Mouse (Mus musculus) cerebellum, postnatal 25 days (tissue): ENCODE measurements around the gene Kif26a.

ENCODE experiments used
- DNase-seq, 2 experiments: peaks; one replicate each; pipeline ENCODE4 v3.0.0; 2021; ENCODE audit warnings: mixed read lengths in 2 of 2

Gene Kif26a

GRCm38 (mm10) chr12:112130957-112131356, 15.1 kb upstream of the Kif26a start:
- no peak for DNase-seq

- peak; percentile 48 to 69 for DNase-seq
Measured at GRCm38 (mm10) chr12:112140231-112140630, 5.8 kb upstream of the Kif26a start.

DNA sequence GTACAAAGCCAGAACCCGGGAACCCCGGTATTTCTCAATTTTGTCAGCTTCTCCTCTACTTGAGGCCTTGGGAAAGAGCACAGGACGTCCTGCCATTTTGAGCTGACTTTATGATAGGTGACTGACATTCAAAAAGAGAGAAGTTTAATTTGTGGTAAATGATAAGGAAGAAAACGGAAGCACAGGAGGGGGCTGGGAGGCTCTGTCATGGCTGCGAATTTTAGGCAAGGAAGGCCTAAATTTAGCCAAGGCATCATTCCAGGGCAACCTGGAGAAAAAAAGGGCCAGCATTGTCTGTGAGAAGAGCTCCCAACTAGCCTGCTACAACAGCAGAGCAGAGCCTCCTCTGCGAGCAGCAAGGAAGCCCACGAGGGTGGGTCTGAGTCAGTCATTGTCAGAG, 5.3 kb upstream of the Kif26a start:
- DNase-seq = no peak

- no peak for DNase-seq
Measured at GRCm38 (mm10) chr12:112141300-112141699, 4.7 kb upstream of the Kif26a start.

- DNase-seq = peak in 1 of 2 experiments; percentile 28
Measured at GRCm38 (mm10) chr12:112143116-112143832, 2.7 kb upstream of the Kif26a start.

- DNase-seq = no peak
Measured at GRCm38 (mm10) chr12:112143833-112144201, 2.2 kb upstream of the Kif26a start.

GRCm38 (mm10) chr12:112144377-112145115, 1.5 kb upstream of the Kif26a start:
- no peak for DNase-seq

GRCm38 (mm10) chr12:112145211-112145874, 665 bp upstream of the Kif26a start:
- peak; percentile 86 to 89 for DNase-seq

GRCm38 (mm10) chr12:112147365-112147764, 1.4 kb downstream of the Kif26a start:
- DNase-seq = no peak

DNA sequence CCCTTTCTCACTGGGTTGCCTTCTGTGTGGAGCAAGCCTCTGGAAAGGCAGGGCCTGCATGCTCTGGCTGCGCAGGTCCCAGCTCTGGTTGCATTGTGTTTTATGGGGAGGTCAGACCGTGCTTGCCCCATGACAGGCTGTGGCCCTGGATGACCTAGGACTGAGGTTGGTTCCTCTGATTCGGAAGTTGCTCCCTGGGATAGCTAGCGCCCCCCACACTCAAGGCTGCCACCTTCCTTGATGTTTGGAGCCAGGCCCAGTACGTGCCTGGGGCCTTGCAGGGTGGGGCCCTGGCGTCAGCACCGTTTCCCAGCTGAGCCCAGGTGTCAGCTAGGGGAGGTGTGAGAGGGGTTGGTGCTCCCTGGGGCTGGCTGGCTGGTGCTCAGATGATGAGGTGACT, 4.0 kb downstream of the Kif26a start:
- no peak for DNase-seq

DNA sequence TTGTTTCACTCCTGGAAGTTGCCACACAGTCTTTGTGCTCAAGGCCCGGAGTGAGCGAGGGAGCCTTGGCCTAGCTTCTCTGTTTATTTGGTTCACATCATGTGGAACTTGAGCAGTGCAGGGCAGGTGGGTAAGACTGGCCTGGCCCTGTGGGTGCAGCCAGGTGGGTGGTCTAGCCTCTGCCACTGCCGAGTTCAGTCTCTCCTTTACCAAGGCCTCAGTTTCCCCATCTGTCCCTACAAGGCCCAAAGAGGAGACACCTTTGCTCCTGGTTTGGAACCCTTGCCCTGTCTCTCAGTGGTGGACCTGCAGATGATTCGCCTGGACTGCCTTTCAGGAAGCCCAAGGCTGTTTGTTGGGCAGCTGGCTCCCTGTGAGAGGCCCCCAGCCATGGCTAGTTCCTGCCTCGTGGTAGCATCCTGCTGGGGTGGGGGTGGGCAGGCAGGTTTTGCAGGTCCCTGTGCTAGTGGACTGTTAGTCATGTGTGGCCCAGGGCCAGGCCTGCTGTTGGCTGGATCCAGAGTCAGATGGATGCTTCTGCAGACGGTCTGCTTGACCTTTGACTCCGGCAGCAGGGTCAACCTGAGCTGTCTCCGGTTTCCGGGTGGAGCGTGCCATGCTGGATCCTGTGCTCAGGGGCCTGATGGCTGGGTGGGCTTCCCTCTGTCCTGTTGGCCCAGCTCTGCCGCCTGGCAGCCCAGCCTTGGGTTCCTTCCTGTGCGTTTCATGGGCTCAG, 5.4 kb downstream of the Kif26a start:
- DNase-seq = no peak

DNA sequence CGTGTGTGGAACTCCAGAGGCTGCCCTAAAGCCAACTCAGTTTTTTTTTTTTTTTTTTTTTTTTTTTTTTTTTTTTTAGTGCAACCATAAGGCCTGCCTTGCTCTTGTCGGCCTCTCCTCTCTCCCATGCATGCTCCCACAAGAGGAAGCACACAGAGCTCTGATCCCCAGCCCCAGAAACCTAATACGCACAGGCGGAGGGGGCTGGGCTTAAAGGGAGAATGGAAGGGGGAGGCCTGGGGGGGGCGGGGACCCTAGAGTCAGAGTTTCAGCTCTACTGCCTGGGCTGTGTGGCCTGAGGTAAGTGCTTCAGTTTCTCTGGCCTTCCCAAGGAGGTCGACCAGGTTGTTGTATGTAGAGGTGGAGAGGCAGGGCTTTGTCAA, 6.0 kb downstream of the Kif26a start:
- DNase-seq = no peak

- DNase-seq = no peak
Measured at GRCm38 (mm10) chr12:112153597-112153996, 7.6 kb downstream of the Kif26a start.

GRCm38 (mm10) chr12:112154476-112154875, 8.5 kb downstream of the Kif26a start:
- no peak for DNase-seq

DNA sequence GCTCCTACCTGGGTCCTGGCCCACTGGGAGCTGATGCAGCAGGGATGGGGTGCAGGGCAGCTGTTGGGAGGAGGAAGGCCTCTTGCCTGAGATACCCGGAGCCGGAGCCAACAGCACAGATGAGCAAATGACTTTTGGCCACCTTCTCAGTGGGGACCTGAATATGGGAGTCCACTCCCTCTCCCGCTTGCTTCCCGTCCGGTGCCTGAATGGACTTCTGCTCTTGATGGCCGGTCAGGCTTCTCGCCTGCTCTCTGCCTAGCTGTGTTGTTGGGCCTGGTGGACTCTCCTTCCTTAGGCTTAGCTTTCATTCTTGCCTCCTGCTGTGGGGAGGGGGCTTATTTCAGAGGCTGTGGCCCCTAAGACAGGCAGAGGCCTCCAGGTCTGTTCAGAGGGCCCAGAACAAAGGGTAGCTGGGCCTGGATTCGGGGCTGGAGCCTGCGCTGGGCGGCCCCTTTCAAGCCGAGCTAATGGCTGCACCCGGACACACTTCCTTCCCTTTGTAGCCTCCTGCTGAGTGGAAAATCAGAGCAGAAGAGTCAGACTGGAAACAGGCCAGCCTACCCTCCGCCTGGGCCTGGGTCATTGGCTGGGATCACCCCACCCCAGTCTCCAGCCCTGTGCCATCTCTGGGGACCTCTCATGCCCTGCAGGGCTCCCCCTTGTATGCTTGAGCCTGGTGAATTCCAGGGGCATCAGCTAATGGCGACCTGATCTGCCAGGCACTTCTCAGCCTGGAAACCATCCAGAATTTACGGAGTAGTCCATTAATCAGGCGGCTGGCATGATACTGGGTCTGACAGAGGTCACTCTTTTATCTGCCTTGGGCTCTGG, 9.4 kb downstream of the Kif26a start:
- no peak for DNase-seq

DNA sequence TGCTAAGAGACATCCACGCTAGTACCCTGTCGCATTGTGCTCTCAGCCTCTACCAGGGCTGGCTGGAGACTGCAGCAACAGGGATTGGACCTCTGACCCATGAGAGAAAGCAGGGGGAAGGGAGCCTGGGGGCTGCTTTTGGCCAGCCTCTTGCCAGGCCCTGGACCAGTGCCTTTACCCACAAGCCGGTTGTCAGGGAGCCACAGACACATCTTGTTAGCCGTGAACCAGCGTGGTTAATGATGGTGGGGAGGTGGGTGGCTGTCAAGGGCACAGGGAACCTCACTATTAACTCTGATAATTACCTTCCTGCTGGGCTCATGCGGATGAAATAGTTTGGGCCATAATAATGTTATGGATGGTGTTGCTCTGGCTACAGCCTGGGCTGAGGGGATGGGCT, 10.8 kb downstream of the Kif26a start:
- no peak for DNase-seq

GRCm38 (mm10) chr12:112158246-112158645, 12.2 kb downstream of the Kif26a start:
- DNase-seq = no peak

DNA sequence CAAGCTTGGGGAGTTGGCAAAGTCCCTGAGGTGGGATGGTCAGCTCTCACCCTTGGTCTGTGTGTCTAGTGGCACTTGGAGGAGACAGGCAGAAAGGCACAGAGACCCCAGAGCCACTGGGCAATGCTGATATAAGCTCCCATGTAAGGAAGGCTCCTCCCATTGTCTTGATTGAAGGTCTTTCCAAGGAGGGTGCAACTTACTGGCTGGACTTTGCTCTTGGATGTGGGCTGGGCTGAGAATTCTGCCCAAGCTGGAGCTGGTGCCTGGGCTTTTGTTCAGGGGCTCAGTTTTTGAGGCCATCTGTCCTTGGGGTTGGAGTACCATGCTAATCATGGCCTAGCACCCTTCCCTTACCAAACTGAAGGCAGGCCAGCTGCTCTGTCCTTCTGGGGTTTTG, 12.8 kb downstream of the Kif26a start:
- no peak for DNase-seq

GRCm38 (mm10) chr12:112163981-112164839, 18.2 kb downstream of the Kif26a start:
- DNase-seq = no peak

DNA sequence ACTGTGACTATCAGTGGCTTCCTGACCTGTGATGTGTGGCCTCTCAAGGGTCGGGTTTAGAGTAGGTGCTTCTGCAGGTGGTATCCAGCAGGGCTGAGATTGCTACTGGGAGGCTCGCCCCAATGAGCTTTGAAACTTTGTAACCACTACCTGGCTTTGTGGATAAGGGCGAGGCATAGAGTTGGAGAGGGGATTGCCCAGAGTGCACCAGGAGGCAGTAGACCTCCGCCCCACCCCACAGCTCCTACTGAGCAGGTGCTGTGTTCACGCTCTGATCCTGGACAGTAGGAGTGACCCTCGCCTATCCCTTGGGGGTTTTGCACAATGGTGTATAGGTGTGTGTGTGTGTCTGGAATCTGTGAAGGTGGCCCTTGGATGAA, 18.8 kb downstream of the Kif26a start:
- DNase-seq = no peak

- DNase-seq = no peak
Measured at GRCm38 (mm10) chr12:112169240-112169639, 23.2 kb downstream of the Kif26a start.
